Mouse (Mus musculus): ENCODE results near the gene Foxp1. TPM values are rescaled to one million over a fixed set of nuclear protein-coding genes. Genes with fewer than 3 reads are reported as not detected.

The Foxp1 gene
- polyA plus RNA-seq, 1 experiment from 2014 or later, result 39.3 TPM

DNA sequence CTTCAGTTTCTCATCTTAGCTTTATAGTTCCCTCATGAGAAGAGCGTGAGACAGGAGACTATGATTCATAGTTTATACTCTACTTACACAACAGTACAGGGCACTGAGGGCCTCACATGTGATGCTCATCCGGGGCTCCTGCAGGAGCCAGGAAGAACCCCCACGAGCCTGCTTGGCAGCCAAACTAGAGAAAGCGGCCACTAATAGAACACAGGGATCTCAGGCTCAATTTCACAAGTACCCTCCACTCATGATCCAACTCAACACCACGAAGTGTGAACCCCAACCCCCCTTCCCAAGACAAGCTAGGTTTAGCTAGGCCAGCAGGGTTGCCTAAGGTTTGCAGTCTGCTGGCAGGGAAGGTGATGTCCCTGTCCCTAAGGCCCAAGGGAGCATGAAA, 79.1 kb downstream of the Foxp1 start:
- DNase-seq (ENCODE audit: low read depth, low spot score), result no peak
- CTCF ChIA-PET, result interaction anchor here (1.6 kb wide), 1 partner anchor 8 kb away, joined by 4 read pairs; no protein-coding TSS in a partner anchor

GRCm38 (mm10) chr6:99441100-99441499, 81.4 kb downstream of the Foxp1 start:
- ChIA-PET CTCF (interaction anchor here (1.0 kb wide), 1 partner anchor 47 kb away, joined by 3 read pairs; no protein-coding TSS in a partner anchor), POLR2A (interaction anchor here (0.6 kb wide), 1 partner anchor 8 kb away, joined by 5 read pairs; no protein-coding TSS in a partner anchor)
- DNase-seq (ENCODE audit: low read depth, low spot score), result no peak
- no peak for TF ChIP-seq CTCF (IDR thresholded peaks at IDR 0.05)
- no peaks in the 10 kb centered on the region for H3K27me3 ChIP-seq
- no peak for ATAC-seq
- in situ Hi-C loops (cut with MboI; ENCODE audit: low pct_unique_long_range_greater_than_20kb), result no loop called here

More for the DNA sequence above, 79.1 kb downstream of the Foxp1 start:
- ATAC-seq, result no peak
- TF ChIP-seq CTCF (IDR thresholded peaks at IDR 0.05), result no peak
- no peaks in the 10 kb centered on the region for H3K27me3 ChIP-seq
- POLR2A ChIA-PET, result no interaction called here
- in situ Hi-C loops (cut with MboI; ENCODE audit: low pct_unique_long_range_greater_than_20kb), result no loop called here

DNA sequence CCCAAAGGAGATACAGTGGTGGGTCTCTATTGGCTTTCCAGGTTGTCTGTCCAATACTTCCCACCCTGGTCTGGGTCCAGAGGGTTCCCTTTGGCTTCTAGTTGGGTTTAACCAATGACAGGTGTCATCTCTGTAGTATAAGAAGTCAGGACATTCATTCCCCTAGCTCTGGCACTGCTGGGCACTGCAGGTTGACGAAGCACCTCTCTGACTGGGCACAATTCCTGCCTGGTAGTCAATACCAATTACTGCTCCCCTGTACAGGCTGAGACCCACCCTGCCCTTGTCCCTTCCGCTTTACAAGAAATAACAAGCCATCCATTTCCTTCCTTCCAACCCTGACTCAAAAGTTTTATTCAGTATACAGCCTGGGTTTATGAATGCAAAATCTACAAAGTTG, 81.9 kb downstream of the Foxp1 start:
- POLR2A ChIA-PET, result interaction anchor here (0.6 to 1.6 kb wide), 3 partner anchors 8 to 81 kb away, joined by 4 to 7 read pairs (median 5); no protein-coding TSS in a partner anchor
- in situ Hi-C loops (cut with MboI; ENCODE audit: low pct_unique_long_range_greater_than_20kb), result no loop called here
- ATAC-seq, result no peak
- H3K27me3 ChIP-seq, result no peaks in the 10 kb centered on the region
- CTCF ChIA-PET, result interaction anchor here (1.0 to 1.8 kb wide), 3 partner anchors 10 to 47 kb away, joined by 3 to 4 read pairs (median 4); no protein-coding TSS in a partner anchor
- no peak for TF ChIP-seq CTCF (IDR thresholded peaks at IDR 0.05)
- no peak for DNase-seq (ENCODE audit: low read depth, low spot score)

DNA sequence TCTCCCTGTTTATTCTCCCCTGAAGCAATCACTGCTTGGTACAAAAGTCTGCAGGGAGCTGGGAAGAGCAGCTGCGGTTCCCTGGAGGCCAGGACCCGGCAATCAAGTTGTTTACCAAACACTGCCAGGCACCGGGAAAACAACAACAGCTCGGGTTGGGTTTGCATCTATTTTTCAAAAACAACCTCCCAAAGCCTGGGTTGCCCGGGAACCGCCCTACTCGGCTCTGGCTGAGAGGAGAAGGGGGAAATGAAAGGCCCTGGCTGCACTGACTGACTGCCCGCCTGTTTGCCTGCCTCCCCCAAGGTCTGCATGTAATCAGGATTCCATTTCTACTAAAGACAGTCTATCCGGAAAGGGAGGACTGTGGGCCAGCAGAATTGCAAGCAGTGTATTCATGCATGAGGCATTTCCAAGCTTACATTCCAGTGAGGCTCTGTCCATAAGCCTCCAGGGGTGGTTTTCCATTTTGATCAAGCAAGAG, 82.6 kb downstream of the Foxp1 start:
- ChIA-PET POLR2A (interaction anchor here (1.4 to 1.6 kb wide), 3 partner anchors 25 to 82 kb away, joined by 4 to 7 read pairs (median 4); no protein-coding TSS in a partner anchor), CTCF (interaction anchor here (1.0 to 1.8 kb wide), 4 partner anchors 9 to 82 kb away, joined by 3 to 4 read pairs (median 4); no protein-coding TSS in a partner anchor)
- ATAC-seq, result peak; percentile 86
- DNase-seq (ENCODE audit: low read depth, low spot score), result no peak
- no peaks in the 10 kb centered on the region for H3K27me3 ChIP-seq
- in situ Hi-C loops (cut with MboI; ENCODE audit: low pct_unique_long_range_greater_than_20kb), result no loop called here
- TF ChIP-seq CTCF (IDR thresholded peaks at IDR 0.05), result no peak

DNA sequence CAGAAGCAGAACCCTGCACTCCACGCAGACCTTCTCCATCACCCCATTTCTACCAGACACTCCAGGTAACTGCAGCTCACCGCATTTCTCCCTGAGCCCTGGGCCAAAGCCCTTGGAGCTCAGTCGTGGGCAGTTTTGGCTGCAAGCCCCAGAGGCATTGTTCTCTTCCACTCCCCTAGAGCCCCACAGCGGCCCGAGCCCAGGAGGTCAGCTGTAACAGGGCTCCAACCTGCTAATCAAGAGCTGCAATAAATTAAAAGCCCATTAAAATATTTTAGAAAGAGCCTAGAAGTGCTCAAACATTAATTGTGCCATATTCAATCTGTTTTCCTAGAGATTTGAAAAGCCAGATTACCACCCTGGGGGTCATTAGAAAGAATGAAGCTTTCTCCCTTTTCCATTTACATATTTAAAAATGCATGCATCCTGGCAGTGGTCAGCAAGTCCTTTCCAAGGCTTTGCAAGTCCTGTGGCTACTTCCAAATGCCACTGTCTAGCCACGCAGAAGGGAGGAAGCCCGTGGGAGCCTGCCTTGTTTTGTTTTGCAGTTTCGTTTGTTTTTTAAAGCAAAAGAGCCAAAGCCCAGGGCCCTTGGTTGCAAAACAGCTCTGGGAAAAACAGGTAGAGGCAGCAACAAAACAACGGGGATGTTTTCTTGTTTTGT, 83.2 kb downstream of the Foxp1 start:
- no peak for DNase-seq (ENCODE audit: low read depth, low spot score)
- no peaks in the 10 kb centered on the region for H3K27me3 ChIP-seq
- POLR2A ChIA-PET, result interaction anchor here (0.8 to 1.6 kb wide), 4 partner anchors 26 to 82 kb away, joined by 3 to 7 read pairs (median 4); no protein-coding TSS in a partner anchor
- TF ChIP-seq CTCF (IDR thresholded peaks at IDR 0.05), result no peak
- CTCF ChIA-PET, result interaction anchor here (1.2 to 1.8 kb wide), 4 partner anchors 9 to 82 kb away, joined by 3 to 4 read pairs (median 4); no protein-coding TSS in a partner anchor
- peak; percentile 8 for ATAC-seq
- in situ Hi-C loops (cut with MboI; ENCODE audit: low pct_unique_long_range_greater_than_20kb), result no loop called here

- CTCF ChIA-PET, result no interaction called here
- in situ Hi-C loops (cut with MboI; ENCODE audit: low pct_unique_long_range_greater_than_20kb), result no loop called here
Observed at GRCm38 (mm10) chr6:99436371-99436770, 86.2 kb downstream of the Foxp1 start.

DNA sequence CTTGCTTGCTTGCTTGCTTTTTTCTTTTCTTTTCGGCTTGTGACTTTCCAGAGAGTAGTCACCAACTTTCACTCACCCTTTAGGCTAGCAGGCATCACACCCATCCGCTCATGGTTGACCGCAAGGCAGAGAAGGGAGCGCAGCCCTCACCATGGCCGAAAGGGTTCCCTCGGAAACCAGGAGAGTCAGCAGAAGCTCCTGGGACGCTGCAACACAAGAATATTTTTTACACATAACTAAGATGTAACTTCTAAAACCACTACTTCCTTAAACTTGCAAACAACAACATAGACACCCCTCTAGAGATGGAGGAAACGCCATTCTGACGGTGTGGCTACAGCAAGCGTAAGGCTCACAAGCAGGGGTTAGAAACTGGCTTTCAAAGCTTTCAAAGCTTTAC, 87.4 kb downstream of the Foxp1 start:
- TF ChIP-seq CTCF (IDR thresholded peaks at IDR 0.05), result no peak
- DNase-seq (ENCODE audit: low read depth, low spot score) (no peak), ATAC-seq (no peak)
- POLR2A ChIA-PET, result no interaction called here
- CTCF ChIA-PET, result no interaction called here
- no peaks in the 10 kb centered on the region for H3K27me3 ChIP-seq
- in situ Hi-C loops (cut with MboI; ENCODE audit: low pct_unique_long_range_greater_than_20kb), result no loop called here

More at GRCm38 (mm10) chr6:99436371-99436770, 86.2 kb downstream of the Foxp1 start:
- DNase-seq (ENCODE audit: low read depth, low spot score), result no peak
- no peaks in the 10 kb centered on the region for H3K27me3 ChIP-seq
- POLR2A ChIA-PET, result interaction anchor here (1.0 to 1.2 kb wide), 2 partner anchors 15 to 87 kb away, joined by 3 to 5 read pairs; partner anchors contain the start of gene Foxp1
- TF ChIP-seq CTCF (IDR thresholded peaks at IDR 0.05), result no peak
- no peak for ATAC-seq

DNA sequence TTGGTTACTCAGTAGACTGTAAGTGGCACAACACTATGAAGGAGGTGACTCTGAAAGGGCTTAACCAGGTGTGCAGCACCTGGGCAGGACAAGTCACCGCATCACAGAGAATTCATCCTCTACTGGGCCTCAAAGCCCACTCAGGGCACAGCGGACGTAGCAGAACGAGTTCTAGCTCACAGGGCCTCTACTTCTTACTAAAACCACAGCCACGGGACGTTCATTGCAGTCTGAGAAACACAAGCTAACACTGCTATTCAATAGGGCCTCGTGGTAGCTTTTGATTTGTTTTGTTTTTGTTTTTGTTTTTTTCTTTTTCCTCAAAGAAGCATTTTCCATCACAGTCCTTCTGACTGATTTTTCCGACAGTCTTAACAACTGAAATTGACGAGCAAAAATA, 89.5 kb downstream of the Foxp1 start:
- in situ Hi-C loops (cut with MboI; ENCODE audit: low pct_unique_long_range_greater_than_20kb), result no loop called here
- no peaks in the 10 kb centered on the region for H3K27me3 ChIP-seq
- ATAC-seq, result no peak
- DNase-seq (ENCODE audit: low read depth, low spot score), result no peak
- CTCF ChIA-PET, result no interaction called here
- TF ChIP-seq CTCF (IDR thresholded peaks at IDR 0.05), result no peak
- POLR2A ChIA-PET, result interaction anchor here (0.5 kb wide), 1 partner anchor 934 kb away, joined by 3 read pairs; no protein-coding TSS in a partner anchor

DNA sequence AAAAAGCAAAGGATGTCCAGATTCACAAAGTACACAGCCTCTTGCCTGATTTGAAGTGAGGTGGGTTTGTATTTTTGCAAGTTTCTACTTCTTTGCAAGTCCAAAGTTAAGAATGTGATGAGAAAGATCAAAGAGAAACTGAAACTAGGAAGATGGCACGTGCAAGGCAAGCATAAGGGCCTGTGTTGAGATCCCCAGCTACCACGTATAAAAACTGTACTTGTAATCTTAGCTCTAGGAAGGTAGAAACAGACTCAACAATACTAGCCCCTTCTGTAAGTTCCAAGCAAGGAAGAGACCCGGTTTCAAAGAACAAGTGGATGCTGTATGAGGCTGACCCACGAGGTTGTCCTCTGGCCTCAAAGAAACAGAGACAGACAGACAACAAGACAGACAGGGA, 90.6 kb downstream of the Foxp1 start:
- H3K27me3 ChIP-seq, result no peaks in the 10 kb centered on the region
- ATAC-seq (no peak), DNase-seq (ENCODE audit: low read depth, low spot score) (no peak)
- no peak for TF ChIP-seq CTCF (IDR thresholded peaks at IDR 0.05)
- in situ Hi-C loops (cut with MboI; ENCODE audit: low pct_unique_long_range_greater_than_20kb), result no loop called here
- POLR2A ChIA-PET, result no interaction called here
- CTCF ChIA-PET, result no interaction called here

- POLR2A ChIA-PET, result no interaction called here
- ATAC-seq (no peak), DNase-seq (ENCODE audit: low read depth, low spot score) (no peak)
- CTCF ChIA-PET, result interaction anchor here (0.8 to 1.1 kb wide), 3 partner anchors 9 to 56 kb away, joined by 3 to 4 read pairs (median 3); no protein-coding TSS in a partner anchor
- H3K27me3 ChIP-seq, result no peaks in the 10 kb centered on the region
- in situ Hi-C loops (cut with MboI; ENCODE audit: low pct_unique_long_range_greater_than_20kb), result no loop called here
- TF ChIP-seq CTCF (IDR thresholded peaks at IDR 0.05), result no peak
Observed at GRCm38 (mm10) chr6:99430560-99430959, 92.0 kb downstream of the Foxp1 start.

All from Patski (cell line).